ENCODE assay signal across 11 mouse cellular contexts in the genomic region with DNA sequence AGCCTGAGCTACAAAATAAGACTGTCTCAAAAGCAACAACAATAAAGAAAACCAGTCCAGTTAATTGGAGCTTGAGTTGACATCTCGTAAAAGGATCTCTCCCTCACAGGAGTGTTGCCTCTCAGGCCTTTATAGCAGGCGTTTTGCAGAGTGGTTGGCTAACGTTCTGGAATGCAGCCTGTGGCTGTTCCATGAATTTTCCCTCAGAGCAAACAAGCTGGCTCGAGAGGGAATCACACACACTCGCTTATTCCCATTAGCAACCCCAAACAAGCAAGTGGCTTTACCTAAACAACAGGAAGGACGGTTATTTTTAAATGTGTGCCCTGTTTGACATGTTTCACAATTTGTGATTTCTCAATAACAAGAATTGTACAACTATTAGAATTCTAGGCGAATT. TPM values are rescaled to one million over a fixed set of nuclear protein-coding genes. Genes with fewer than 3 reads are reported as not detected.
DNase-seq lines count a peak whose midpoint lies in the region; ATAC-seq and TF ChIP-seq lines count a peak whose summit lies in the region.
"Had no signal": no experiment of that assay in that cellular context is flagged by ENCODE, and none has a peak within 500 bp of the region (broad histone marks: within the 10 kb centered on the region; RNA-seq: fewer than 3 reads in every experiment).

No protein-coding gene starts in this region.

- DNase-seq in hindbrain, postnatal 0 days (ENCODE audit: low spot score), result peak; percentile 9
- DNase-seq in hindbrain, embryonic 11.5 days (ENCODE audit: low spot score), result no peak
- peak; percentile 36 to 45 for DNase-seq in heart, postnatal 14 days
- DNase-seq in lung, postnatal 14 days, result peak; percentile 65
- no peak for DNase-seq in testis, postnatal 14 days (ENCODE audit: low spot score)
- DNase-seq: cerebellum, adult 9-10 months; thymus, postnatal 36 days had no signal

- no peak for ATAC-seq in hindbrain, postnatal 0 days
- ATAC-seq in hindbrain, embryonic 11.5 days (ENCODE audit: low FRiP score), result no peak
- ATAC-seq in hindbrain, embryonic 16.5 days, result no peak
- no peak for ATAC-seq in midbrain, embryonic 15.5 days (replicated peaks)

- intact Hi-C loops in heart, postnatal 14 days (cut with DNase I), result loop anchor here (5.0 to 10.0 kb wide), 3 partner anchors 75 to 1027 kb away; no protein-coding TSS in a partner anchor

- H3K4me3 ChIP-seq in hindbrain, postnatal 0 days (ENCODE audit: low read length), result no peak overlapping the region
- no peak overlapping the region for H3K4me3 ChIP-seq in hindbrain, embryonic 11.5 days (ENCODE audit: low read depth, low read length)
- no peak overlapping the region for H3K4me3 ChIP-seq in brown adipose tissue, adult 24 weeks (ENCODE audit: insufficient read depth, low read depth, low read length)
- H3K4me3 ChIP-seq in hindbrain, embryonic 16.5 days (ENCODE audit: low read length), result no peak overlapping the region
- no peak overlapping the region for H3K4me3 ChIP-seq in midbrain, embryonic 15.5 days

- no peak overlapping the region for H3K9ac ChIP-seq in hindbrain, postnatal 0 days (replicated peaks; ENCODE audit: low read length)
- no peak overlapping the region for H3K9ac ChIP-seq in hindbrain, embryonic 11.5 days (ENCODE audit: low read depth, low read length)
- no peak overlapping the region for H3K9ac ChIP-seq in hindbrain, embryonic 16.5 days (ENCODE audit: low read depth, low read length)
- no peak overlapping the region for H3K9ac ChIP-seq in midbrain, embryonic 15.5 days
- H3K9ac ChIP-seq: liver, embryonic 14.5 days had no signal

- WGBS in hindbrain, postnatal 0 days, result 47% methylated on average over 7 of the region's 7 CpGs
- 51% methylated on average over 7 of the region's 7 CpGs for WGBS in hindbrain, embryonic 11.5 days
- 54% methylated on average over 7 of the region's 7 CpGs for WGBS in hindbrain, embryonic 16.5 days
- WGBS in midbrain, embryonic 15.5 days, result 60% methylated on average over 7 of the region's 7 CpGs

- no peaks in the 10 kb centered on the region for H3K27me3 ChIP-seq in hindbrain, postnatal 0 days (ENCODE audit: insufficient read depth, low read length)
- H3K27me3 ChIP-seq in hindbrain, embryonic 11.5 days (ENCODE audit: control insufficient read depth, insufficient read depth, low read length), result no peaks in the 10 kb centered on the region
- no peaks in the 10 kb centered on the region for H3K27me3 ChIP-seq in hindbrain, embryonic 16.5 days (replicated peaks; ENCODE audit: control insufficient read depth, insufficient read depth, low read length)
- H3K27me3 ChIP-seq in midbrain, embryonic 15.5 days (replicated peaks), result no peaks in the 10 kb centered on the region

- H3K9me3 ChIP-seq in hindbrain, postnatal 0 days (ENCODE audit: low read length), result no peaks in the 10 kb centered on the region
- H3K9me3 ChIP-seq in hindbrain, embryonic 11.5 days (ENCODE audit: control insufficient read depth, low read length), result no peaks in the 10 kb centered on the region
- no peaks in the 10 kb centered on the region for H3K9me3 ChIP-seq in hindbrain, embryonic 16.5 days (ENCODE audit: control insufficient read depth, low read length)
- no peaks in the 10 kb centered on the region for H3K9me3 ChIP-seq in midbrain, embryonic 15.5 days

- H3K4me1 ChIP-seq in hindbrain, postnatal 0 days (ENCODE audit: insufficient read depth, low read length), result no peaks in the 10 kb centered on the region
- H3K4me1 ChIP-seq in hindbrain, embryonic 11.5 days (replicated peaks; ENCODE audit: control insufficient read depth, insufficient read depth, low read length), result no peaks in the 10 kb centered on the region
- peaks cover 13% of the 10 kb centered on the region for H3K4me1 ChIP-seq in brown adipose tissue, adult 24 weeks (ENCODE audit: control insufficient read depth, insufficient read depth, insufficient read length, low read length)
- H3K4me1 ChIP-seq in hindbrain, embryonic 16.5 days (ENCODE audit: control insufficient read depth, insufficient read depth, low read depth, low read length), result no peaks in the 10 kb centered on the region
- no peaks in the 10 kb centered on the region for H3K4me1 ChIP-seq in midbrain, embryonic 15.5 days

- TF ChIP-seq CTCF in hindbrain, postnatal 0 days (IDR thresholded peaks at IDR 0.05; ENCODE audit: low read depth), result no peak

- no peaks in the 10 kb centered on the region for H3K36me3 ChIP-seq in hindbrain, postnatal 0 days (ENCODE audit: insufficient read depth, low read length)
- no peaks in the 10 kb centered on the region for H3K36me3 ChIP-seq in hindbrain, embryonic 11.5 days (ENCODE audit: control insufficient read depth, insufficient read depth, low read length)
- no peaks in the 10 kb centered on the region for H3K36me3 ChIP-seq in hindbrain, embryonic 16.5 days (ENCODE audit: control insufficient read depth, insufficient read depth, low read length)
- H3K36me3 ChIP-seq in midbrain, embryonic 15.5 days (replicated peaks), result no peaks in the 10 kb centered on the region

- no peak overlapping the region for H3K27ac ChIP-seq in hindbrain, postnatal 0 days
- H3K27ac ChIP-seq in hindbrain, embryonic 11.5 days (ENCODE audit: low read depth, low read length), result no peak overlapping the region
- H3K27ac ChIP-seq in brown adipose tissue, adult 24 weeks (replicated peaks; ENCODE audit: low read depth, low read length), result peak overlapping the region; percentile 90
- no peak overlapping the region for H3K27ac ChIP-seq in hindbrain, embryonic 16.5 days (ENCODE audit: low read depth, low read length)
- H3K27ac ChIP-seq in midbrain, embryonic 15.5 days, result no peak overlapping the region
- H3K27ac ChIP-seq: liver, embryonic 14.5 days had no signal

- H3K4me2 ChIP-seq in hindbrain, postnatal 0 days (ENCODE audit: low read depth, low read length), result no peak overlapping the region
- no peak overlapping the region for H3K4me2 ChIP-seq in hindbrain, embryonic 11.5 days (replicated peaks; ENCODE audit: low read depth, low read length)
- H3K4me2 ChIP-seq in hindbrain, embryonic 16.5 days (ENCODE audit: low read length), result no peak overlapping the region
- H3K4me2 ChIP-seq in midbrain, embryonic 15.5 days, result no peak overlapping the region

RNA-seq across cellular contexts. Expression of a gene that starts 59.2 kb away (rescaled TPM):
- total RNA-seq in hindbrain, postnatal 0 days (2014; rRNA removed), result 41.6 and 53.1 TPM in 2 replicates
- 99.6 and 104 TPM in 2 replicates for polyA plus RNA-seq in hindbrain, postnatal 0 days (2015; fragmentation: Nextera tagmentation; extraction: Ambion mirVana)
- polyA plus RNA-seq in hindbrain, embryonic 11.5 days (2014; fragmentation: Nextera tagmentation; extraction: Ambion mirVana), result 74.1 and 77.9 TPM in 2 replicates
- polyA plus RNA-seq in brown adipose tissue, adult 24 weeks (2012; ENCODE audit: insufficient read depth, insufficient read length, missing spikeins), result 28.4 and 31.5 TPM in 2 replicates
- 10 to 100 TPM; 76.8 to 80.6 TPM for total RNA-seq in heart, postnatal 14 days (2021)
- polyA plus RNA-seq in hindbrain, embryonic 16.5 days (2015; fragmentation: Nextera tagmentation; extraction: Ambion mirVana), result 87.6 and 96.3 TPM in 2 replicates
- 104 TPM in 2 replicates for polyA plus RNA-seq in midbrain, embryonic 15.5 days (2015; fragmentation: Nextera tagmentation; extraction: Ambion mirVana)

Comparison
In these comparisons a context has a peak if more than half of its experiments do, and no peak if none do; other contexts are left out.
1. DNase-seq: peak in hindbrain, postnatal 0 days (single experiment), heart, postnatal 14 days (2 of 2) and lung, postnatal 14 days (single experiment); none in hindbrain, embryonic 11.5 days (single experiment) and testis, postnatal 14 days (single experiment).